Mouse (Mus musculus) neural tube, embryonic 13.5 days (tissue): ENCODE results near the gene Cyp17a1. TPM values are rescaled to one million over a fixed set of nuclear protein-coding genes. Genes with fewer than 3 reads are reported as not detected.

Experiments used
- ATAC-seq: fragments of 200-750 bp; cut with Nextera tagmentation; 2 replicates; pipeline ENCODE4 v1.8.0; 2017; ENCODE audit warnings: low read depth, mild to moderate bottlenecking, moderate TSS enrichment, moderate library complexity
- H3K27ac ChIP-seq: fragments of 300-500 bp; sonication (generic); replicated peaks from 2 replicates; pipeline ENCODE4 v1.5.1; 2015; ENCODE audit warnings: moderate library complexity, mild to moderate bottlenecking, inconsistent platforms
- H3K27me3 ChIP-seq: fragments of 300-500 bp; sonication (generic); 2 replicates; pipeline ENCODE4 v1.6.1; 2015; ENCODE audit warnings: mild to moderate bottlenecking, inconsistent platforms
- H3K36me3 ChIP-seq: fragments of 300-500 bp; sonication (generic); 2 replicates; pipeline ENCODE4 v1.6.1; 2015; ENCODE audit warnings: mild to moderate bottlenecking, inconsistent platforms
- H3K4me1 ChIP-seq: fragments of 300-500 bp; sonication (generic); replicated peaks from 2 replicates; pipeline ENCODE4 v1.6.1; 2015; ENCODE audit warnings: inconsistent platforms
- H3K4me2 ChIP-seq: fragments of 300-500 bp; sonication (generic); 2 replicates; pipeline ENCODE4 v1.6.1; 2015; ENCODE audit warnings: inconsistent platforms, mild to moderate bottlenecking, moderate library complexity
- H3K4me3 ChIP-seq: fragments of 300-500 bp; sonication (generic); 2 replicates; pipeline ENCODE4 v1.5.1; 2015; ENCODE audit warnings: mild to moderate bottlenecking, inconsistent platforms
- H3K9ac ChIP-seq: fragments of 300-500 bp; sonication (generic); 2 replicates; pipeline ENCODE4 v1.6.1; 2015; ENCODE audit warnings: moderate library complexity, mild to moderate bottlenecking, inconsistent platforms
- H3K9me3 ChIP-seq: fragments of 300-500 bp; sonication (generic); 2 replicates; pipeline ENCODE4 v1.6.1; 2016; ENCODE audit warnings: inconsistent platforms
- WGBS: fragments of 180-500 bp; shearing (Covaris S2); methylation state at CpG from one replicate; pipeline ENCODE4 v1.1.7; 2015; 5-methylcytosine and 5-hydroxymethylcytosine counted together
- polyA plus RNA-seq: library from polyadenylated mRNA; unstranded; fragments of >200 nt; fragmentation: Nextera tagmentation; extraction: Ambion mirVana; gene quantifications from 2 replicates; pipeline ENCODE4 v1.2.1, GENCODE M21; 2015

The Cyp17a1 gene
- polyA plus RNA-seq, 1 experiment from 2014 or later = not detected

GRCm38 (mm10) chr19:46667300-46667699 lies 5.7 kb downstream of the Cyp17a1 start:
- WGBS = 69% methylated on average over 11 of the region's 11 CpGs
- no peak overlapping the region for H3K27ac ChIP-seq
- no peaks in the 10 kb centered on the region for H3K27me3 ChIP-seq
- ATAC-seq = no peak
- no peak overlapping the region for H3K9ac ChIP-seq
- H3K9me3 ChIP-seq = no peaks in the 10 kb centered on the region
- no peak overlapping the region for H3K4me2 ChIP-seq
- peaks cover 6% of the 10 kb centered on the region for H3K4me1 ChIP-seq
- H3K4me3 ChIP-seq = no peak overlapping the region
- H3K36me3 ChIP-seq = no peaks in the 10 kb centered on the region

- no peak overlapping the region for H3K27ac ChIP-seq
- H3K27me3 ChIP-seq = no peaks in the 10 kb centered on the region
- no peak overlapping the region for H3K4me2 ChIP-seq
- H3K9ac ChIP-seq = no peak overlapping the region
- peaks cover 18% of the 10 kb centered on the region for H3K4me1 ChIP-seq
- no peak for ATAC-seq
- H3K36me3 ChIP-seq = no peaks in the 10 kb centered on the region
- WGBS = 67% methylated on average over 7 of the region's 7 CpGs
- no peak overlapping the region for H3K4me3 ChIP-seq
- H3K9me3 ChIP-seq = no peaks in the 10 kb centered on the region
Measured at GRCm38 (mm10) chr19:46665474-46665873, 7.5 kb downstream of the Cyp17a1 start.

GRCm38 (mm10) chr19:46662784-46663183 lies 10.2 kb downstream of the Cyp17a1 start:
- no peaks in the 10 kb centered on the region for H3K9me3 ChIP-seq
- peaks cover 18% of the 10 kb centered on the region for H3K4me1 ChIP-seq
- H3K27me3 ChIP-seq = no peaks in the 10 kb centered on the region
- WGBS = 83% methylated on average over 6 of the region's 6 CpGs
- H3K36me3 ChIP-seq = peaks cover under 1% of the 10 kb centered on the region; the same call in 1 of the 2 replicates
- no peak overlapping the region for H3K27ac ChIP-seq
- H3K4me3 ChIP-seq = no peak overlapping the region
- H3K9ac ChIP-seq = no peak overlapping the region
- no peak overlapping the region for H3K4me2 ChIP-seq
- ATAC-seq = no peak

GRCm38 (mm10) chr19:46662214-46662613 lies 10.8 kb downstream of the Cyp17a1 start:
- H3K36me3 ChIP-seq = peaks cover 5% of the 10 kb centered on the region
- H3K4me2 ChIP-seq = no peak overlapping the region
- no peak overlapping the region for H3K4me3 ChIP-seq
- H3K27me3 ChIP-seq = no peaks in the 10 kb centered on the region
- H3K4me1 ChIP-seq = peaks cover 18% of the 10 kb centered on the region
- H3K9ac ChIP-seq = no peak overlapping the region
- 82% methylated on average over 8 of the region's 8 CpGs for WGBS
- H3K9me3 ChIP-seq = no peaks in the 10 kb centered on the region
- ATAC-seq = no peak
- no peak overlapping the region for H3K27ac ChIP-seq

- Histone ChIP-seq H3K4me3 (no peak overlapping the region), H3K4me1 (peaks cover 18% of the 10 kb centered on the region), H3K27ac (no peak overlapping the region), H3K36me3 (peaks cover 12% of the 10 kb centered on the region), H3K9me3 (no peaks in the 10 kb centered on the region), H3K9ac (no peak overlapping the region), H3K4me2 (no peak overlapping the region), H3K27me3 (no peaks in the 10 kb centered on the region)
- 50% methylated on average over 4 of the region's 4 CpGs for WGBS
- no peak for ATAC-seq
Measured at GRCm38 (mm10) chr19:46661511-46661910, 11.5 kb downstream of the Cyp17a1 start.

GRCm38 (mm10) chr19:46658851-46659250 lies 14.1 kb downstream of the Cyp17a1 start:
- H3K9me3 ChIP-seq = no peaks in the 10 kb centered on the region
- peaks cover 12% of the 10 kb centered on the region for H3K4me1 ChIP-seq
- no peak overlapping the region for H3K27ac ChIP-seq
- ATAC-seq = no peak
- H3K4me2 ChIP-seq = no peak overlapping the region
- no peak overlapping the region for H3K4me3 ChIP-seq
- 89% methylated on average over 9 of the region's 9 CpGs for WGBS
- H3K36me3 ChIP-seq = peaks cover 39% of the 10 kb centered on the region
- no peak overlapping the region for H3K9ac ChIP-seq
- no peaks in the 10 kb centered on the region for H3K27me3 ChIP-seq

GRCm38 (mm10) chr19:46658348-46658747 lies 14.6 kb downstream of the Cyp17a1 start:
- no peak overlapping the region for H3K9ac ChIP-seq
- 96% methylated on average over 7 of the region's 7 CpGs for WGBS
- H3K9me3 ChIP-seq = no peaks in the 10 kb centered on the region
- H3K36me3 ChIP-seq = peaks cover 44% of the 10 kb centered on the region
- peaks cover 12% of the 10 kb centered on the region for H3K4me1 ChIP-seq
- H3K27me3 ChIP-seq = no peaks in the 10 kb centered on the region
- H3K4me2 ChIP-seq = no peak overlapping the region
- no peak overlapping the region for H3K27ac ChIP-seq
- no peak overlapping the region for H3K4me3 ChIP-seq
- no peak for ATAC-seq

- H3K27me3 ChIP-seq = no peaks in the 10 kb centered on the region
- H3K4me2 ChIP-seq = no peak overlapping the region
- H3K4me1 ChIP-seq = peaks cover 12% of the 10 kb centered on the region
- ATAC-seq = no peak
- H3K4me3 ChIP-seq = no peak overlapping the region
- H3K27ac ChIP-seq = no peak overlapping the region
- no peak overlapping the region for H3K9ac ChIP-seq
- WGBS = 92% methylated on average over 3 of the region's 3 CpGs
- H3K9me3 ChIP-seq = no peaks in the 10 kb centered on the region
- H3K36me3 ChIP-seq = peaks cover 51% of the 10 kb centered on the region
Measured at GRCm38 (mm10) chr19:46657339-46658020, 15.5 kb downstream of the Cyp17a1 start.

- H3K9me3 ChIP-seq = no peaks in the 10 kb centered on the region
- H3K9ac ChIP-seq = no peak overlapping the region
- H3K36me3 ChIP-seq = peaks cover 59% of the 10 kb centered on the region
- no peaks in the 10 kb centered on the region for H3K27me3 ChIP-seq
- no peak overlapping the region for H3K4me3 ChIP-seq
- ATAC-seq = no peak
- 93% methylated on average over 21 of the region's 21 CpGs for WGBS
- H3K27ac ChIP-seq = no peak overlapping the region
- no peak overlapping the region for H3K4me2 ChIP-seq
- peaks cover 4% of the 10 kb centered on the region for H3K4me1 ChIP-seq
Measured at GRCm38 (mm10) chr19:46656151-46656840, 16.7 kb downstream of the Cyp17a1 start.

GRCm38 (mm10) chr19:46655626-46656025 lies 17.3 kb downstream of the Cyp17a1 start:
- 95% methylated on average over 10 of the region's 10 CpGs for WGBS
- Histone ChIP-seq H3K4me1 (no peaks in the 10 kb centered on the region), H3K9me3 (no peaks in the 10 kb centered on the region), H3K9ac (no peak overlapping the region), H3K4me2 (no peak overlapping the region), H3K27me3 (no peaks in the 10 kb centered on the region), H3K4me3 (no peak overlapping the region), H3K27ac (no peak overlapping the region), H3K36me3 (peaks cover 59% of the 10 kb centered on the region)
- ATAC-seq = no peak

GRCm38 (mm10) chr19:46653616-46654235 lies 19.2 kb downstream of the Cyp17a1 start:
- no peaks in the 10 kb centered on the region for H3K4me1 ChIP-seq
- peaks cover 64% of the 10 kb centered on the region for H3K36me3 ChIP-seq
- H3K9ac ChIP-seq = no peak overlapping the region
- H3K4me3 ChIP-seq = no peak overlapping the region
- H3K4me2 ChIP-seq = no peak overlapping the region
- no peak for ATAC-seq
- 90% methylated on average over 14 of the region's 14 CpGs for WGBS
- no peaks in the 10 kb centered on the region for H3K9me3 ChIP-seq
- no peak overlapping the region for H3K27ac ChIP-seq
- H3K27me3 ChIP-seq = no peaks in the 10 kb centered on the region

- Histone ChIP-seq H3K36me3 (peaks cover 68% of the 10 kb centered on the region), H3K4me1 (no peaks in the 10 kb centered on the region), H3K4me2 (no peak overlapping the region), H3K27ac (no peak overlapping the region), H3K9ac (no peak overlapping the region), H3K9me3 (no peaks in the 10 kb centered on the region), H3K27me3 (no peaks in the 10 kb centered on the region), H3K4me3 (no peak overlapping the region)
- ATAC-seq = no peak
- 86% methylated on average over 5 of the region's 5 CpGs for WGBS
Measured at GRCm38 (mm10) chr19:46653188-46653587, 19.8 kb downstream of the Cyp17a1 start.
